Mouse (Mus musculus) 3134 (cell line): Measurements from ENCODE around the gene Wwc1.
"Not testable (repeated sequence)": the region's sequence is repeated elsewhere in the genome, so short reads cannot be mapped to it uniquely, and the experiment has no call there.

ENCODE experiments used
- DNase-seq: peaks from one replicate; pipeline ENCODE4 v3.0.0-alpha.2; 2011; ENCODE audit warnings: low spot score; ENCODE audit not compliant: insufficient read length; ENCODE audit errors: extremely low read depth

Gene Wwc1

GRCm38 (mm10) chr11:35893454-35893853 is 86.9 kb downstream of the Wwc1 start:
- DNase-seq: no peak

GRCm38 (mm10) chr11:35893018-35893421 is 87.3 kb downstream of the Wwc1 start:
- DNase-seq: no peak

GRCm38 (mm10) chr11:35892293-35892692 is 88.0 kb downstream of the Wwc1 start:
- no peak for DNase-seq

- no peak for DNase-seq
These were observed 91.5 kb downstream of the Wwc1 start for GRCm38 (mm10) chr11:35888790-35889189.

DNA sequence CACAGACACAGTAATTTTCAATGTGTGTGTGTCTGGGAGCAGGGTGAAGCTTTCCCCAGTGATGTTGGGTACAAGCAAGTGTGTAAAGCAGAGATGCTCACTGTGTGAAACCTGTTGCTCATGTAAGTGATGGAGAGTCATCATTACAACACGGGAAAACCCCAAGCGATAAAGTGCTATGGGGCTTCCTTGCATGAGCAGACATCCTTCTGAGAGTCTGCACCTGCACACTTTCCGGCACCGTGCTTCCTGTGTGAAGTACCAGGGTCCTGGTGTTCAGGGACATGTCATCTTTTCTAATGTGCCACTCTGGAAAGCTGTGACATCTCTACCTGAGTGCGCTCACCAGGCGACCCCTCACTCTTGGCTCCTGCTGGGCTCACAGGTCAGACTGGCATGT is 97.5 kb downstream of the Wwc1 start:
- DNase-seq: no peak

GRCm38 (mm10) chr11:35878559-35878897 is 101.8 kb downstream of the Wwc1 start:
- no peak for DNase-seq

DNA sequence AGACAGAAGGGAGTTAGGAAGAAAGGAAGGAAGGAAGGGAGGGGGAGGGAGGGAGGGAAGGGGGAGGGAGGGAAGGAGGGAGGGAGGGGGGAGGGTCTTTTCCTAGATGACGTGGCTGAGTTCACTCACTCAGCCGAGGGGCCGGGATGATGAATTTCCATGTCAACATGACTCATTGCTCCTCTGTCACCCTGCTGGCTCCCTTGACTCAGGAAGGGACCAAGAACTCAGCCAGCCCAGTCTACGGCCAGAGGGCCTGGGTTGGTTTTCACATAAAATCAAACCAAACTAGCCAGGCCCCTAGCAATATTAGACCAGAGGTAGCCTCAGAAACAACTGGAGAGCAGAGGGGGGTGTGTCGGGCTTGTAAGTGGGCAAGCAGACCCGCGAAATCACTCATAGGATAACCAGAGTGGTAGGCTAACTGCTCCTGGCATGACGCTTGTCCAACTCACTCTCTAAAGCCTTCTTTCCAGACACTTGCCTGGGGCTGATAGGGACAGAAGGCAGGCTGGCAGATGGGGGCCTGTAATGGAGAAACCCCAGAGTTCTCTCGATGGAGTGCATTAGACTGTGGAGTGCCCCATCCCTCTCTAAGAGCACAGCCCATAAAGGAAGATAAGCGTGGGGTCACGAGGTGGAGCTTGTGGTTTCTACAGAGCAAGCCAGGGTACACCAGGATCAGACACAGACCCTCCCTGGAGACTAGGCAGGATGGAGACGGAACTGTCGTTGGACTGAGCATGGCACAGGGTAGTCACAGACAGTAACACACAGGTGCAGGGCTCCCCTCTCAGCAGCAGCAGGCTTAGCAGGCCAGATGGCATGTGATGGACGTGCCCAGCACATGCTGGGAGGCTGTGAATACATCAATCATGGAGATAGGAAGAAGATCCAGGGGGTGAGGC is 102.4 kb downstream of the Wwc1 start:
- DNase-seq: peak; percentile 55

GRCm38 (mm10) chr11:35873624-35874244 is 106.6 kb downstream of the Wwc1 start:
- no peak for DNase-seq

DNA sequence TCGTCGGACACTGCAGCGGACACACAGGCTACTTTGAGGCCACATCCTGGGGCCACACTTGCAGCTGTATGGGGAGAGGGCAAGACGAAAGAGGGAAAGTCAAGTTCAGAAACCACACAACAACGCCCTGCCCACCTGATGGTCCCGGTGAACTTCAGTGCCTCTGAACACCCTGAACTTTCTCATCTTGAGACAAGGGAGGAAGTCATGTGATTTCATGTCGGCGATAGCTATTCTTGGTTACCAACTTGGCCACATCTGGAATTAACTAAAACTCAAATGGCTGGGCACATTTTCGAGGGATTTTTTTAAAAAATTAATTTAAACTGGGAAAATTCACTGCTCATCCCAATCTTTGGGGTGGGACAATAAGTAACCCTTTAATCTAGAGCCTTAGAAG is 109.4 kb downstream of the Wwc1 start:
- DNase-seq: no peak

GRCm38 (mm10) chr11:35866140-35866539 is 114.2 kb downstream of the Wwc1 start:
- DNase-seq: no peak

DNA sequence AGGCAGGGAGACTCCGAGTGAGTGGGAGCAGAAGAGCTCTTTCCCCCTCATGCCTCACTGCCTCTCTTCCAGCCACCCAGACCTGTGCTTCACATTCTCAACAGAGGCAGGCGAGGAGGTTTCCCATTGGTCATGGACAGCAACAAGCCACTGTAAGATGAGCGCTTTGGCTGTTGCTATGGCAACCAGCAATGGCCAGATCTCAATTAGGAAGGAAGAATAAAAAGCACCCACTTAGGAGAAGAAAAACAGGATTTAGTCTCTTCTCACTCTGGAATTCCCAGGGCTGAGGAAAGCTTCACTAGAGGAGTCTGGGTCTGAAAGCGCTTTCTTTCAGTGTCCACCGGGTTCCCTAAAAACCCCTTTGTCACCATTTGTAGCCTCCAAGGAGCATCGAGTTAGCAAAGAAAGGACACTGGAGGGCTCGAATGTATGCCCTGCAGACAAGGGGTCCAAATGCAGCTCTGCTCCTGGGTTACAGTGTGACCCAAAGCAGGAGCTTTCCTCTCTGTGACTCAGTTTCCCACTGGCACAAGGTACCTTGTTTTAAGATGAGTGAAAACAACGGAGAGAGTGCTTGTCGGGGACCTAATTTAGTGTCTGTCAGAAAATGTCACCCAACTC is 115.2 kb downstream of the Wwc1 start:
- DNase-seq: no peak

DNA sequence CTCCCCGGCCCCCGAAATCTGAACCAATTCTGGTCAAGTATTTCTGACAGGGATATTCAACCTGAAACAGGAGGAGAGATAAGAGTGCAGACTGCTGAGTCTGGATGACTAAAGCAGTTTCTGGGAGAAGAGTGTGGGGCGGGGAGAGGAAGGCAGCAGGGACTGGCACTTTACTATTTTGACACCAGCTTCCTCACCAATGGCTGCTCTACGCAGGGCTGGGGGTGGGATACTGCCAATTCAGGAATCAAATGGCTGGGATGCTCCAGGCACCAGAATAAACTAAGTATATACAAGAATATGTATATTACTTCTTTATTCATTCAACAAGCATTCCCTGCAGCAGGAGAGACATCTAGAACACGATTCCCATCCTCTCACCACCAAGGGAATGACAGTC is 116.7 kb downstream of the Wwc1 start:
- no peak for DNase-seq

- DNase-seq: no peak
These were observed 122.8 kb downstream of the Wwc1 start for GRCm38 (mm10) chr11:35857395-35858067.

- no peak for DNase-seq
These were observed 123.8 kb downstream of the Wwc1 start for GRCm38 (mm10) chr11:35856359-35857040.

DNA sequence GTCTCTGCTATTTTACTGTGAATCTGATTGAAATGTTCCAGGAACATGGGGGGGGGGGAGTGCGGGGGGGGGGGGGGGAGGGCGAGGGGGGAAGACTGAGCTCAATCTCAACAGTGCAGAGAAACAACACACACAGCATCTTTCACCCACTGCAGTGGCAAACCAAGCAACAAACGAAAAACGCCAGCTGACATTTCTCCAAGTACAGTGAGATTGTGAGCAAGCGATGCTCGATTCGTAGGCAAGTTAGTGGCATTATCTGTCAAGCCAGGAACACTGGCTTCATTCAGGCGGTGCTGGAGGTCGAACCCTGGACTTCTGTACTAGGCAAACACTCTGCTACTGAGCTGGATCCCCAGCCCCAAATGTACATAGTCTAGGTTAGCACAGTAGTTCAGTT is 124.8 kb downstream of the Wwc1 start:
- no peak for DNase-seq

- no peak for DNase-seq
These were observed 125.4 kb downstream of the Wwc1 start for GRCm38 (mm10) chr11:35854941-35855340.

DNA sequence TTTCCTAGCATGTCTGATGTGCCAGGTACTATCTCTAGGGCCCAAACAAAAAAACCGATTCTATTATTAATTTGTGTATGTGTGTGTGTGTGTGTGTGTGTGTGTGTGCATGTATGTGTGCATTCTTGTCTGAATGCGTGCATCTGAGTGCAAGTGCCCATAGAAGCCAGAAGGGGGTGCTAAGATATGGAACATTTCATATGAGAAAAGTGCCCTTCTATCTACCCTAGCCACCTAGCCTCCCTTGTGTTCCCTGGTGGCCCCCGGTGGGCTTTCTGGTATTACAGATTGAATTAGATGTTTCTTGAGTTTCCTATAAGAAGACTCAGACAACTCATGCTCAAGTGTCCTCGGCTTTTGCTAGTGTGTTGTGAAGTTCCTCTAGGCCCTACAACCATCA is 126.7 kb downstream of the Wwc1 start:
- DNase-seq: no peak

- DNase-seq: no peak
These were observed 127.6 kb downstream of the Wwc1 start for GRCm38 (mm10) chr11:35852731-35853130.

DNA sequence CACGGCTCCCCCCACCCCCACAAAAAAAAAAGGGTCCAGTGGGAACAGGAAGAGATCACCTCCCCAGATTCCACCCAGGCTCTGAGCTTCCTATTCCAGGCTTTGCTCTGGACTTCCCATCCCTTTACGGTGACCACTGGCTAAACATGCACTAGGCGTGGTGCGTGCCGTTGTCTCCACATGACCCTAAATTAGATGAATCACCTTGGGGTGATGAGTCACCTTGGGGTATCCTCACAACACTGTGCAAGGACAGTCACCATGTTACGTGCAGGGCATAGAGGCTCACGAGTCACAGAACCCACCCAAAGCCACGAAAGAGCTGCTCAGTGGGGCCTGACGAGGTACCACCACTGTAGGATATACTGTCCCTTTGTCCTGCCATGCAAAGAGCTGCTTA is 136.0 kb downstream of the Wwc1 start:
- DNase-seq: peak; percentile 46

DNA sequence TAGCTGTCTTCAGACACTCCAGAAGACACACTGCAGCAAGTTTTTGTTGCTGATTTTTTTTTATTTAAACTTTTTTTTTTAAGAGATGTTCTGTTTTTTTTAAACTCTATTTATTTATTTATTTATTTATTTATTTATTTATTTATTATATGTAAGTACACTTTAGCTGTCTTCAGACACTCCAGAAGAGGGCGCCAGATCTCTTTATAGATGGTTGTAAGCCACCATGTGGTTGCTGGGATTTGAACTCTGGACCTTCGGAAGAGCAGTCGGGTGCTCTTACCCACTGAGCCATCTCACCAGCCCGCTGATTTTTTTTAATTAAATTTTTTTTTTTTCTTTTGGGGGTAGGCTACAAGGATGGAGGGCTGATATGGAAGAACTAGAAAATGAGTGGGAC is 137.8 kb downstream of the Wwc1 start:
- not testable (repeated sequence) for DNase-seq
